Mouse (Mus musculus) MEL (cell line): ENCODE data around the gene Lrig3. TPM values are rescaled to one million over a fixed set of nuclear protein-coding genes. Genes with fewer than 3 reads are reported as not detected.

ENCODE experiments used
- DNase-seq: peaks from one replicate; pipeline ENCODE4 v3.0.0; 2011; ENCODE audit warnings: low read depth, low spot score
- H3K27ac ChIP-seq: 2 replicates; pipeline ENCODE4 v1.5.1; 2012; ENCODE audit warnings: low read depth, mild to moderate bottlenecking, control low read depth, low read length, moderate library complexity; ENCODE audit not compliant: control insufficient read depth
- H3K27me3 ChIP-seq, 2 experiments: fragments of 150-350 bp in 1 of 2; sonication (generic) in 1 of 2; 2 replicates each; pipeline ENCODE4 v1.6.1; 2012; ENCODE audit warnings: low read length in 2 of 2, mild to moderate bottlenecking in 2 of 2, improper control_type of control experiment in 1 of 2, moderate library complexity in 1 of 2; ENCODE audit not compliant: insufficient read depth in 2 of 2, control insufficient read depth in 1 of 2
- H3K36me3 ChIP-seq, 2 experiments: 2 replicates each; pipeline ENCODE4 v1.6.1; 2012 to 2014; ENCODE audit warnings: low read length in 2 of 2, improper control_type of control experiment in 1 of 2, inconsistent platforms in 1 of 2, mild to moderate bottlenecking in 1 of 2; ENCODE audit not compliant: insufficient read depth in 2 of 2, control insufficient read depth in 1 of 2
- H3K4me1 ChIP-seq, 2 experiments: fragments of 150-350 bp in 1 of 2; sonication (generic) in 1 of 2; 2 replicates each; pipeline ENCODE4 v1.6.1; 2012; ENCODE audit warnings: low read length in 2 of 2, improper control_type of control experiment in 1 of 2, mild to moderate bottlenecking in 1 of 2; ENCODE audit not compliant: insufficient read depth in 2 of 2, control insufficient read depth in 1 of 2
- H3K4me3 ChIP-seq, 2 experiments: fragments of 150-350 bp in 1 of 2; sonication (generic) in 1 of 2; 2 replicates each; pipeline ENCODE4 v1.5.1; 2012; ENCODE audit warnings: low read depth in 2 of 2, low read length in 2 of 2, mild to moderate bottlenecking in 2 of 2, moderate library complexity in 2 of 2, control low read depth in 1 of 2, improper control_type of control experiment in 1 of 2; ENCODE audit not compliant: control insufficient read depth in 1 of 2, insufficient read depth in 1 of 2
- H3K79me2 ChIP-seq: 2 replicates; pipeline ENCODE4 v1.6.1; 2012; ENCODE audit warnings: mild to moderate bottlenecking, low read length, moderate library complexity; ENCODE audit not compliant: control insufficient read depth, poor library complexity, insufficient read depth
- H3K9ac ChIP-seq: 2 replicates; pipeline ENCODE4 v1.6.1; 2012; ENCODE audit warnings: low read depth, mild to moderate bottlenecking, control low read depth, low read length, moderate library complexity; ENCODE audit not compliant: control insufficient read depth, poor library complexity, severe bottlenecking
- H3K9me3 ChIP-seq: fragments of 150-350 bp; sonication (generic); replicated peaks from 2 replicates; pipeline ENCODE4 v1.6.1; 2012; ENCODE audit warnings: mild to moderate bottlenecking, low read length, improper control_type of control experiment, moderate library complexity; ENCODE audit not compliant: insufficient read depth
- CTCF ChIP-seq, 3 experiments: IDR thresholded peaks in 2 of 3; conservative IDR thresholded peaks in 1 of 3; 2 replicates each; pipeline ENCODE4 v1.5.1; 2011 to 2012; ENCODE audit warnings: low read length in 3 of 3, low read depth in 2 of 3, mild to moderate bottlenecking in 2 of 3, improper control_type of control experiment in 1 of 3, inconsistent platforms in 1 of 3, mixed read lengths in 1 of 3, moderate library complexity in 1 of 3; ENCODE audit not compliant: control insufficient read depth in 1 of 3, insufficient read depth in 1 of 3, poor library complexity in 1 of 3, severe bottlenecking in 1 of 3
- E2F4 ChIP-seq: IDR thresholded peaks from 2 replicates; pipeline ENCODE4 v1.6.1; 2011; ENCODE audit warnings: low read depth, low read length, improper control_type of control experiment, borderline replicate concordance
- ELF1 ChIP-seq: IDR thresholded peaks from 2 replicates; pipeline ENCODE4 v1.6.1; 2014; ENCODE audit warnings: low read depth, mild to moderate bottlenecking, inconsistent platforms, low read length, improper control_type of control experiment, moderate library complexity
- GABPA ChIP-seq: IDR thresholded peaks from 2 replicates; pipeline ENCODE4 v1.6.1; 2012; ENCODE audit warnings: low read depth, mild to moderate bottlenecking, inconsistent platforms, low read length, improper control_type of control experiment, moderate library complexity
- GATA1 ChIP-seq: IDR thresholded peaks from 2 replicates; pipeline ENCODE4 v1.6.1; 2011; ENCODE audit warnings: low read depth, low read length, improper control_type of control experiment
- MAFK ChIP-seq: IDR thresholded peaks from 2 replicates; pipeline ENCODE4 v1.6.1; 2011; ENCODE audit warnings: low read depth, mild to moderate bottlenecking, low read length, improper control_type of control experiment, borderline replicate concordance
- MAX ChIP-seq: IDR thresholded peaks from 2 replicates; pipeline ENCODE4 v1.6.1; 2011; ENCODE audit warnings: low read length, improper control_type of control experiment
- MAZ ChIP-seq: IDR thresholded peaks from 2 replicates; pipeline ENCODE4 v1.6.1; 2012; ENCODE audit warnings: low read depth, mild to moderate bottlenecking, inconsistent platforms, low read length, improper control_type of control experiment
- MEF2A ChIP-seq: IDR thresholded peaks from 2 replicates; pipeline ENCODE4 v1.6.1; 2014; ENCODE audit warnings: low read depth, mild to moderate bottlenecking, inconsistent platforms, low read length, improper control_type of control experiment; ENCODE audit not compliant: poor library complexity, insufficient replicate concordance, severe bottlenecking; ENCODE audit errors: extremely low read depth
- MYC ChIP-seq: IDR thresholded peaks from 2 replicates; pipeline ENCODE4 v1.6.1; 2011; ENCODE audit warnings: low read depth, mild to moderate bottlenecking, low read length, improper control_type of control experiment, moderate library complexity
- NELFE ChIP-seq: IDR thresholded peaks from 2 replicates; pipeline ENCODE4 v1.6.1; 2011; ENCODE audit warnings: low read depth, low read length, improper control_type of control experiment
- NRF1 ChIP-seq: IDR thresholded peaks from 2 replicates; pipeline ENCODE4 v1.6.1; 2014; ENCODE audit warnings: low read depth, mild to moderate bottlenecking, inconsistent platforms, low read length, improper control_type of control experiment, moderate library complexity; ENCODE audit not compliant: poor library complexity, insufficient read depth, severe bottlenecking
- RAD21 ChIP-seq: IDR thresholded peaks from 2 replicates; pipeline ENCODE4 v1.6.1; 2011; ENCODE audit warnings: mild to moderate bottlenecking, low read depth, low read length, improper control_type of control experiment
- SIN3A ChIP-seq: IDR thresholded peaks from 2 replicates; pipeline ENCODE4 v1.6.1; 2012; ENCODE audit warnings: low read length, improper control_type of control experiment, inconsistent platforms
- TAL1 ChIP-seq: IDR thresholded peaks from 2 replicates; pipeline ENCODE4 v1.6.1; 2012; ENCODE audit warnings: mild to moderate bottlenecking, inconsistent platforms, low read length, moderate library complexity, mixed read lengths
- TCF12 ChIP-seq: IDR thresholded peaks from 2 replicates; pipeline ENCODE4 v1.6.1; 2014; ENCODE audit warnings: low read depth, mild to moderate bottlenecking, inconsistent platforms, low read length, improper control_type of control experiment, moderate library complexity
- UBTF ChIP-seq: IDR thresholded peaks from 2 replicates; pipeline ENCODE4 v1.6.1; 2012; ENCODE audit warnings: low read depth, mild to moderate bottlenecking, inconsistent platforms, low read length, improper control_type of control experiment, moderate library complexity, borderline replicate concordance; ENCODE audit not compliant: insufficient read depth
- USF2 ChIP-seq, 2 experiments: IDR thresholded peaks; 2 replicates each; pipeline ENCODE4 v1.6.1; 2011 to 2012; ENCODE audit warnings: improper control_type of control experiment in 2 of 2, low read length in 2 of 2, borderline replicate concordance in 1 of 2, inconsistent platforms in 1 of 2, low read depth in 1 of 2, mild to moderate bottlenecking in 1 of 2; ENCODE audit not compliant: insufficient read depth in 1 of 2
- ZKSCAN1 ChIP-seq: IDR thresholded peaks from 2 replicates; pipeline ENCODE4 v1.6.1; 2012; ENCODE audit warnings: low read depth, mild to moderate bottlenecking, inconsistent platforms, low read length, improper control_type of control experiment, moderate library complexity
- ZMIZ1 ChIP-seq: IDR thresholded peaks from 2 replicates; pipeline ENCODE4 v1.6.1; 2012; ENCODE audit warnings: low read depth, mild to moderate bottlenecking, inconsistent platforms, low read length, improper control_type of control experiment, moderate library complexity
- ZNF384 ChIP-seq: IDR thresholded peaks from 2 replicates; pipeline ENCODE4 v1.6.1; 2012; ENCODE audit warnings: low read depth, mild to moderate bottlenecking, inconsistent platforms, low read length, improper control_type of control experiment
- polyA plus RNA-seq, 2 experiments: library from polyadenylated mRNA; stranded (reverse) in 1 of 2; unstranded in 1 of 2; fragments of >175 nt in 1 of 2; fragments of >200 nt in 1 of 2; gene quantifications; 2 replicates each; pipeline versions ENCODE4 v1.2.1 to v1.2.4; 2012; ENCODE audit warnings: low replicate concordance in 2 of 2, low read depth in 1 of 2; ENCODE audit not compliant: insufficient read length in 2 of 2, insufficient read depth in 1 of 2, missing spikeins in 1 of 2
- total RNA-seq: library from RNA; depleted of rRNA; stranded (reverse); fragments of 300-350 nt; gene quantifications from 2 replicates; pipeline ENCODE4 v1.2.3, GENCODE M21; 2012

Lrig3 gene
- total and polyA plus RNA-seq, 3 experiments: not detected

DNA sequence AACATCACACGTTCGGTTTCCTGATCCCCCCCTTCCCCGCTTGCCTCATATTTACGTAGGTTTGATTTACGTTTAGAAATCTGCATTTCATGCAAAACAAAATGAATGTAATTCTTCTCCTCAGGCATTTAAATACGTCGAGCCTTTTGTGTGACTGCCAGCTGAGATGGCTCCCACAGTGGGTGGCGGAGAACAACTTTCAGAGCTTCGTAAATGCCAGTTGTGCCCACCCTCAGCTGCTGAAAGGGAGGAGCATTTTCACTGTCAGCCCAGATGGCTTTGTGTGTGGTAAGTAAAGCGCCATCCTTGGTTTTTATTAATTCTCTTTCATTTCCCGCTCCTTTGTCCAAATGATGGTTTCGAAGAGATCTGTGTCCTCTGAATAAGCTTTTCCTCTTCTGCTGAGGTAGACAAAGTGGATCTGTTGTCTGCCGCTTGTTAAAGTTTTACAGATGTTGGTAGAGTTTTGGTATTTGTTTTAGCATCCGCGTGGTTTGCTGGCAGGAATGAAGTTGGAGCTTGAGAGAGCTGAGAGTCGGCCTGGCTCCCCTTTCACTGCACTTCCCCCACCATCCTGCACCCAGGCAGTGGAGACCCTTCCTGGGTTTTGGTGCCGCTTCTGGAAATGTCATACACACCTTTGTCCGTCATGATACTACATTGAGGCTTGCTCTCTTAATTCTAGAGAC lies 37.0 kb downstream of the Lrig3 start:
- Histone ChIP-seq H3K79me2 (no peaks in the 10 kb centered on the region), H3K4me1 (no peaks in the 10 kb centered on the region), H3K36me3 (no peaks in the 10 kb centered on the region), H3K27ac (no peak overlapping the region), H3K4me3 (no peak overlapping the region), H3K9me3 (no peaks in the 10 kb centered on the region), H3K27me3 (no peaks in the 10 kb centered on the region), H3K9ac (no peak overlapping the region)
- TF ChIP-seq CTCF (IDR thresholded peaks at IDR 0.05 in 2 of 3, conservative IDR thresholded peaks at IDR 0.05 in 1 of 3; ENCODE audit: control insufficient read depth in 1 of 3, insufficient read depth in 1 of 3, low read depth in 2 of 3, low read length in 3 of 3, poor library complexity in 1 of 3, severe bottlenecking in 1 of 3): no peak
- TF ChIP-seq NRF1: no peak
- no peak for TF ChIP-seq ZNF384
- TF ChIP-seq NELFE: no peak
- no peak for TF ChIP-seq MAX
- no peak for TF ChIP-seq MYC
- TF ChIP-seq MAFK: no peak
- TF ChIP-seq TAL1: no peak
- TF ChIP-seq TCF12: no peak
- no peak for DNase-seq

DNA sequence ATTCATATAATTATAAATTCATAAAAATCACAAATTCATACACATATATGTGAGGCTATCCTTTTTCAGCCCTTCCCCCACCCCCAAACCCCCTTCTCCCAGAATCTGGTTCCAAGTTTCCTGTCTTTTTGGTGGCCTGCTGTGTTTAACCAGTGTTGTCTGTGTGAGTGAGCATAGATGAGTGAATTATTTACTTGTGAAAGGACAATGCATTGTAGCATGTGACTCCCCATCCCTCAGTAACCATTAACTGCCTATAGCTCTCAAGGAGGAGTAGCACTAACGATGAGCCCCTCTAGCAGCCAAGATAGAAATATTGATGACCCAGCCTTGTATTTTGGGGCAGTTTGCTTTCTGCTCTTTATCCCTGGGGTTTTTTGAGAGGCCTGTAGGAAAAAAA lies 37.9 kb downstream of the Lrig3 start:
- H3K27me3 ChIP-seq: no peaks in the 10 kb centered on the region
- TF ChIP-seq MAZ (no peak), ELF1 (no peak), UBTF (no peak), E2F4 (no peak), ZMIZ1 (no peak), RAD21 (no peak), GABPA (no peak), MEF2A (no peak), GATA1 (no peak), USF2 (IDR thresholded peaks at IDR 0.05; ENCODE audit: borderline replicate concordance in 1 of 2, insufficient read depth in 1 of 2, low read depth in 1 of 2, low read length in 2 of 2) (no peak), ZKSCAN1 (no peak), MAX (no peak), SIN3A (no peak), CTCF (IDR thresholded peaks at IDR 0.05 in 2 of 3, conservative IDR thresholded peaks at IDR 0.05 in 1 of 3; ENCODE audit: control insufficient read depth in 1 of 3, insufficient read depth in 1 of 3, low read depth in 2 of 3, low read length in 3 of 3, poor library complexity in 1 of 3, severe bottlenecking in 1 of 3) (no peak)
- no peak overlapping the region for H3K9ac ChIP-seq
- no peaks in the 10 kb centered on the region for H3K36me3 ChIP-seq
- no peaks in the 10 kb centered on the region for H3K79me2 ChIP-seq
- DNase-seq: no peak
- H3K27ac ChIP-seq: no peak overlapping the region
- H3K9me3 ChIP-seq: no peaks in the 10 kb centered on the region
- no peak overlapping the region for H3K4me3 ChIP-seq
- no peaks in the 10 kb centered on the region for H3K4me1 ChIP-seq
